Mouse (Mus musculus): Measurements from ENCODE around the gene Wdr53. TPM values are rescaled to one million over a fixed set of nuclear protein-coding genes. Genes with fewer than 3 reads are reported as not detected.
A peak's percentile ranks its signal among the peaks of the same experiment; 100 is the strongest.
"Not testable (repeated sequence)": the region's sequence is repeated elsewhere in the genome, so short reads cannot be mapped to it uniquely, and the experiment has no call there.

The Wdr53 gene
- polyA plus RNA-seq, 1 experiment from 2014 or later = 15.1 TPM

- H3K4me3 ChIP-seq = no peak overlapping the region
- no peaks in the 10 kb centered on the region for H3K4me1 ChIP-seq (replicated peaks)
- H3K27me3 ChIP-seq = no peaks in the 10 kb centered on the region
- H3K27ac ChIP-seq (replicated peaks) = no peak overlapping the region
- no peak for ATAC-seq (ENCODE audit: low FRiP score, low read depth)
- H3K4me2 ChIP-seq = no peak overlapping the region
- WGBS = 95% methylated on average over 4 of the region's 4 CpGs
- no peaks in the 10 kb centered on the region for H3K9me3 ChIP-seq
- H3K36me3 ChIP-seq = peaks cover 52% of the 10 kb centered on the region
- no peak overlapping the region for H3K9ac ChIP-seq
Measured at GRCm38 (mm10) chr16:32291821-32292220, 44.8 kb downstream of the Wdr53 start.

- peaks cover 37% of the 10 kb centered on the region for H3K36me3 ChIP-seq
- WGBS = 98% methylated on average over 4 of the region's 4 CpGs
- ATAC-seq (ENCODE audit: low FRiP score, low read depth) = not testable (repeated sequence)
Measured at GRCm38 (mm10) chr16:32299617-32300016, 52.6 kb downstream of the Wdr53 start.

GRCm38 (mm10) chr16:32303046-32303445 lies 56.0 kb downstream of the Wdr53 start:
- Histone ChIP-seq H3K4me2 (no peak overlapping the region), H3K9me3 (no peaks in the 10 kb centered on the region), H3K36me3 (peaks cover 16% of the 10 kb centered on the region), H3K27ac (replicated peaks) (no peak overlapping the region), H3K4me3 (no peak overlapping the region), H3K27me3 (no peaks in the 10 kb centered on the region), H3K4me1 (replicated peaks) (no peaks in the 10 kb centered on the region), H3K9ac (no peak overlapping the region)
- ATAC-seq (ENCODE audit: low FRiP score, low read depth) = no peak
- WGBS = 42% methylated on average over 1 of the region's 1 CpGs

More at GRCm38 (mm10) chr16:32299617-32300016, 52.6 kb downstream of the Wdr53 start:
- not testable (repeated sequence) for H3K4me2 ChIP-seq; H3K27me3 ChIP-seq; H3K27ac ChIP-seq (replicated peaks); H3K9ac ChIP-seq; H3K4me3 ChIP-seq; H3K4me1 ChIP-seq (replicated peaks); H3K9me3 ChIP-seq

- WGBS = 95% methylated on average over 7 of the region's 7 CpGs
- H3K27me3 ChIP-seq = no peaks in the 10 kb centered on the region
- no peak for ATAC-seq (ENCODE audit: low FRiP score, low read depth)
Measured at GRCm38 (mm10) chr16:32303886-32304285, 56.9 kb downstream of the Wdr53 start.

More at GRCm38 (mm10) chr16:32303886-32304285, 56.9 kb downstream of the Wdr53 start:
- Histone ChIP-seq H3K9ac (no peak overlapping the region), H3K4me2 (no peak overlapping the region), H3K9me3 (no peaks in the 10 kb centered on the region), H3K27ac (replicated peaks) (no peak overlapping the region), H3K36me3 (peaks cover 8% of the 10 kb centered on the region), H3K4me3 (no peak overlapping the region), H3K4me1 (replicated peaks) (no peaks in the 10 kb centered on the region)

MicroRNA genes within 50 kb of the gene (microRNA counts, 519-probe panel; counts per million panel counts)
- 2,211 counts per million, percentile 26 among the panel's probes with 10 or more counts for microRNA mmu-miR-1946a

Small RNAs within 50 kb of the gene (microRNA-seq; reads per million reads assigned to microRNA genes)
- gene Mir1946a = not detected

Other genes starting within 250 kb of the Wdr53 start
- 15.3 and 15.9 TPM in 2 replicates for gene Senp5, start 243.9 kb upstream of the Wdr53 start, polyA plus RNA-seq (2015; fragmentation: Nextera tagmentation; extraction: Ambion mirVana)
- 30.1 and 31.8 TPM in 2 replicates for gene Pak2, start 167.9 kb upstream of the Wdr53 start, polyA plus RNA-seq (2015; fragmentation: Nextera tagmentation; extraction: Ambion mirVana)
- 101 TPM in 2 replicates for gene Pigx, start 147.5 kb upstream of the Wdr53 start, polyA plus RNA-seq (2015; fragmentation: Nextera tagmentation; extraction: Ambion mirVana)
- gene Cep19, start 147.4 kb upstream of the Wdr53 start, polyA plus RNA-seq (2015; fragmentation: Nextera tagmentation; extraction: Ambion mirVana) = 44.2 and 48.2 TPM in 2 replicates
- 8.0 and 8.4 TPM in 2 replicates for gene Nrros, start 81.6 kb upstream of the Wdr53 start, polyA plus RNA-seq (2015; fragmentation: Nextera tagmentation; extraction: Ambion mirVana)
- not detected in 2 replicates for gene Bex6, start 67.4 kb upstream of the Wdr53 start, polyA plus RNA-seq (2015; fragmentation: Nextera tagmentation; extraction: Ambion mirVana)
- gene Fbxo45, start 69 bp upstream of the Wdr53 start, polyA plus RNA-seq (2015; fragmentation: Nextera tagmentation; extraction: Ambion mirVana) = 20.5 and 21.8 TPM in 2 replicates
- not detected in 2 replicates for gene Smco1, start 24.2 kb downstream of the Wdr53 start, polyA plus RNA-seq (2015; fragmentation: Nextera tagmentation; extraction: Ambion mirVana)
- gene Rnf168, start 30.2 kb downstream of the Wdr53 start, polyA plus RNA-seq (2015; fragmentation: Nextera tagmentation; extraction: Ambion mirVana) = 26.9 TPM in 2 replicates
- gene Ubxn7, start 85.0 kb downstream of the Wdr53 start, polyA plus RNA-seq (2015; fragmentation: Nextera tagmentation; extraction: Ambion mirVana) = 19.1 and 23.0 TPM in 2 replicates
- gene Tm4sf19, start 153.3 kb downstream of the Wdr53 start, polyA plus RNA-seq (2015; fragmentation: Nextera tagmentation; extraction: Ambion mirVana) = not detected in 2 replicates
- 34.5 and 39.0 TPM in 2 replicates for gene Tctex1d2, start 172.5 kb downstream of the Wdr53 start, polyA plus RNA-seq (2015; fragmentation: Nextera tagmentation; extraction: Ambion mirVana)
- gene Pcyt1a, start 183.7 kb downstream of the Wdr53 start, polyA plus RNA-seq (2015; fragmentation: Nextera tagmentation; extraction: Ambion mirVana) = 45.6 and 46.8 TPM in 2 replicates
- 0.16 and 0.30 TPM in 2 replicates for gene Slc51a, start 240.7 kb downstream of the Wdr53 start, polyA plus RNA-seq (2015; fragmentation: Nextera tagmentation; extraction: Ambion mirVana)
- gene Zdhhc19, start 249.0 kb downstream of the Wdr53 start, polyA plus RNA-seq (2015; fragmentation: Nextera tagmentation; extraction: Ambion mirVana) = 0.22 and 0.24 TPM in 2 replicates

Measured in hindbrain, embryonic 15.5 days (tissue).